Mouse (Mus musculus) kidney, adult 10 weeks (tissue): ENCODE measurements around the gene Saxo1. TPM values are rescaled to one million over a fixed set of nuclear protein-coding genes. Genes with fewer than 3 reads are reported as not detected.

Source experiments
- polyA plus RNA-seq: library from polyadenylated mRNA; stranded (reverse); fragments of 350-450 nt; fragmentation: Illumina TruSeq; extraction: RNeasy Lipid Tissue Mini Kit (QIAGEN cat#74804); gene quantifications from one replicate; pipeline ENCODE4 v1.2.3, GENCODE M21; 2014; ENCODE audit warnings: low read depth, low replicate concordance

The Saxo1 gene
- not detected for polyA plus RNA-seq

GRCm38 (mm10) chr4:86558228-86558627, at the start of gene Saxo1:
Gene Saxo1, minus strand, starts transcription at chr4:86558328.

GRCm38 (mm10) chr4:86575283-86575983, 17.3 kb upstream of the Saxo1 start, which contains the start of gene Rraga:
Gene Rraga, plus strand, starts transcription at chr4:86575668.

Other genes with a start within 250 kb of the Saxo1 start
- gene Rraga, start 17.3 kb upstream of the Saxo1 start, polyA plus RNA-seq = 77.7 TPM
- 10.1 TPM for gene Haus6, start 53.7 kb upstream of the Saxo1 start, polyA plus RNA-seq
- gene Plin2, start 111.7 kb upstream of the Saxo1 start, polyA plus RNA-seq = 13.1 TPM
- 37.3 TPM for gene Dennd4c, start 190.2 kb upstream of the Saxo1 start, polyA plus RNA-seq